Mouse (Mus musculus): Measurements from ENCODE around the gene Rcor1. TPM values are rescaled to one million over a fixed set of nuclear protein-coding genes. Genes with fewer than 3 reads are reported as not detected.

Gene Rcor1
- 10 to 100 TPM; 38.5 to 39.2 TPM for total RNA-seq (2021)
- long read RNA-seq, experiment 1, full-length matches to known transcripts = 5 of 24 reads
- long read RNA-seq, experiment 1, partial matches to known transcripts = 2 of 24 reads
- long read RNA-seq, experiment 1, other reads (novel, unspliced or antisense) = 17 of 24 reads
- long read RNA-seq, experiment 2, full-length matches to known transcripts = 16 of 22 reads
- long read RNA-seq, experiment 2, partial matches to known transcripts = 4 of 22 reads
- long read RNA-seq, experiment 2, other reads (novel, unspliced or antisense) = 2 of 22 reads

- peak; percentile 99 for DNase-seq
Observed at GRCm38 (mm10) chr12:111038976-111039612, at the start of gene Rcor1. Rcor1 (plus strand) TSS chr12:111039351.

DNA sequence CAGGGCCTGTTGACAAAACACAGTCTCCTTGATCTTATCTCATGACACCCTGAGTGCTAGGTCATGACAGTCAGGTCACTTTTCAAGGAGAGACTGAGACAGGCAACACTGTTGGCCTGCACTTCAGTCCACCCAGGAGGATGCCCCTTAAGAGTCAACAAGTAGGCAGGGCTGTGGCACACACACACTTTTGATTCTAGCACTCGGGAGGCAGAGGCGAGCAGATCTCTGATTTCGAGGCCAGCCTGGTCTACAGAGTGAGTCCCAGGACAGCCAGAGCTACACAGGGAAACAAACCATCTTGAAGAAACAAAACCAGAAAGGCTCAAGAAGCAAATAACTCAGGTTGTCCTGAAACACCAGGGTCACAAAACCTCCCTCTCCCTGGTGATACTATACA, 49.7 kb upstream of the Rcor1 start:
- no peak for DNase-seq

DNA sequence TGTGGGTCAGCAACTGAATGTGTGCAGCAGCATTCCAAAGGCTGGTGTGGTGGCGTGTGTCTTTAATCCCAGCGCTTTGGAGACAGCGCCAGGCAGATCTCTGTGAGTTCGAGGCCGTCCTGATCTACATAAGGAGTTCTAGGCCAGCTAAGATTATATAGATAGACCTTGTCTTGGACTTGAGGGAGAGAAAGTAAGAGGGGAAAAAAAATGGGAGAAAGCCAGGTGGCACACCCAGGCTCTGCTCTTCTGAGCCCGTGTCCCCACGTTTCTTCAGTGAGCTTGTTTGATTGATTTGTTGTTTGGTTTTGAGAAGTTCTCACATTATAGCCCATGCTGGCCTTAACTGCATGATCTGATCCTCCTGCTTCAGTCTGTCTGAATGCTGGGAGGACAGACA, 48.7 kb upstream of the Rcor1 start:
- DNase-seq = no peak

GRCm38 (mm10) chr12:110991361-110992127, 47.6 kb upstream of the Rcor1 start:
- DNase-seq = peak; percentile 84

- peak; percentile 97 for DNase-seq
Observed at GRCm38 (mm10) chr12:110992128-110992553, 47.0 kb upstream of the Rcor1 start.

- DNase-seq = no peak
Observed at GRCm38 (mm10) chr12:110992771-110993170, 46.4 kb upstream of the Rcor1 start.

GRCm38 (mm10) chr12:110993226-110993625, 45.9 kb upstream of the Rcor1 start:
- DNase-seq = no peak

DNA sequence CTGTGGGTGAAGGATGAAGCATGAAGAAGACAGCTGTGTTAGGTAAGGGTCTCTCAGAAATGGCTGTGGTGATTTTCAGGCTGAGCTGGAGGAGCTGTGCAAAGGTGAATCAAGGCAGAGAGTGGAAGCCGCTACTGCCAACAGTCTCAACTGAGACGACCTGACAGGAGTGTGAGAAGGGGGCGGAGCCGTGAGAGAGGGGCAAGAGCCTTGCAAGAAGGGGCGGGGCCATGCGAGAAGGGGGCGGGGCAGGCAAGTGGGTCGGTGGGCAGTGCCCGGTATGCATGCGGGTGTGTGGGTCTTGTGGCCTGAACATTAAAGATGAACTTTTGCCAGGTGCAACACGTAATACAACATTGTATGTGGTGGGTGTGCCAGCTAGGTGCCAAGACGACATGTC, 44.5 kb upstream of the Rcor1 start:
- DNase-seq = no peak

DNA sequence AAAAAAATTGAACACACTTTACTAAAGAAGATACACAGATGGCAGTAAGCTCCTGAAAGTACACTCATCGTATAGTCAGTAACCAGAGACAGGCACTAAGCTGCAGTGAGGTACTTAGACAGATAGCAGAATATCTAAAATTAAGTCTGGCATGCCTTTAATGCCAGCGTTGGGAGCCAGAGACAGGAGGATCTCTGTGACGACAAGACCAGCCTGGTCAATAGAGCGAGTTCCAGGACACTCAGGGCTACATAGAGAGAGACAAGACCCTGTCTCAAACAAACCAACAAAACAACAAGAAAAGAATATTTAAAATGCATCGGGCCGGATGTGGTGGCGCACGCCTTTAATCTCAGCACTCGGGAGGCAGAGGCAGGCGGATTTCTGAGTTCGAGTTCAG, 41.1 kb upstream of the Rcor1 start:
- DNase-seq = no peak

DNA sequence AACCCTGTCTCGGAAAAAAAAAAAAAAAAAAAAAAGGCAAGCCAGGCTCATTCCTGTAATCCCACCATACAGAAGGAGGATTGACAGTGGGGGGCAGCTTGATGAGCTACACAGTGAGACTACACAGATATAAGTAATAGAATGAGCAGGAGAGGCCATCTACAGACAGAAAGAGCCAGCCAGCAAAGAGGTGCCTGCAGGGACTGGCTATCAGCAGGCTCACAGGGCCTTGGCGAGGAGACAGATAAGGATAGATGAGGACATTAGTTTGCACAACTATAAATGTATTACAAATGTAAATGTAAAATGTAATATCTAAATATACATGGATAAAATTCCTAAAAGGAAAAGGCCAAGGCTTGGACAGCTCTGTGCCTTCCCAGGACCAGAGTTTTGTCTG, 39.3 kb upstream of the Rcor1 start:
- no peak for DNase-seq

DNA sequence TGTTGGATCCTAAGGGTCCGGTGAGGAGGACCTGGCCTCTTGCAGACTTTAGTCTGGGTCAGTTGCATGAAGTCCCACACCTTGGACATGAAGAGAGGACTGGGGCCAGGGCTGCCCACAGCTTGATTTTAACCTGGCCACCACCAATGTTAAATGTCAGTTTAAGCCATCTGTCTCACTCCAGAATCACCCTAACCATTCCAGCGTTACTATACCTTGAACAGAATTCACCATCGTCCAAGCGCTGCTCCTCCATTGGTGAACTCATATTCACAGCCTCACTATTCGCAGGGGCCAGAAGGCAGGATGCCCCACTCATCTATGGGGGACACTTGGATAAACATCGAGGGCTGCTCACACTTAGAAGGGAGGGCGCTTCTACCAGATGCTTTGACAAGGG, 38.2 kb upstream of the Rcor1 start:
- no peak for DNase-seq

GRCm38 (mm10) chr12:111004142-111004541, 35.0 kb upstream of the Rcor1 start:
- DNase-seq = no peak

DNA sequence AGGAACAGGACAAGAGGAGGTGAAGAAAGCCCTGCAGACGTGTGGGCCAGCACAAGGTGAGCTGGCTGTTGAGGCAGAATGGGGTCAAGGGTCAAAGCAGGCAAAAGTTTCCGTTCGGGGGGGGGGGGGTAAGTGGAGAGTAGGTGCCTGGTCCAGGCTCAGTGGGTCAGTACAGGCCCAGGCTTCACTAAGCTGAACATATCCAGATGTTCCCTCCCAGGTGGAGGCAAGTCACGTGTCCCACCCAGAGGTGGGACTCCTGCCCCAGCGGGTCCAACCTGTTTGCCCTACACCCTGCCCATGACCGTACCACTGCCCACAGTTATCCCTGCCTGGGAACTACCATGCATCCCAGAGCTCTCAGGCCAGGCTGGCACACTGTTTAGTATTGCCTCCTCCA, 33.3 kb upstream of the Rcor1 start:
- no peak for DNase-seq

DNA sequence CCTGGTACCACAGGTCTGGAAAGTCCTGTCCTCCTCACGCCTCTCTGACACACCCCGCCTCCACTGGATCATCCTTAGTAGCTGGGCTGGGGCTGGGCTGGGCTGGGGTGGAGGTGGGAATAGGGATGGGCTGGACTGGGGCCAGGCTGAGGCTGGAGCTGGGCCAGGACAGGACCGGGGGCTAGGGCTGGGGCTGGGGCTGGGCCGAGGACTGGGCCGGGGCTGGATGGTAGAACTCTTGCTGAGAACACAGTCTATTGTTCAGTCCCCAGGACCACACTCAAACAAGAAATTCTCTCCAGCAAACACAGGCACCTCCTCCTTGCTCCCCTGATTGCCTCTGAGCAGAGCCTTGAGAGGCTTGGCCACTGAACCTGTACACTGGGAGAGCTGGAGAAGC, 32.8 kb upstream of the Rcor1 start:
- no peak for DNase-seq

- peak; percentile 84 for DNase-seq
Observed at GRCm38 (mm10) chr12:111007134-111008103, 31.7 kb upstream of the Rcor1 start.

GRCm38 (mm10) chr12:111008500-111009490, 30.4 kb upstream of the Rcor1 start:
- DNase-seq = peak; percentile 34

DNA sequence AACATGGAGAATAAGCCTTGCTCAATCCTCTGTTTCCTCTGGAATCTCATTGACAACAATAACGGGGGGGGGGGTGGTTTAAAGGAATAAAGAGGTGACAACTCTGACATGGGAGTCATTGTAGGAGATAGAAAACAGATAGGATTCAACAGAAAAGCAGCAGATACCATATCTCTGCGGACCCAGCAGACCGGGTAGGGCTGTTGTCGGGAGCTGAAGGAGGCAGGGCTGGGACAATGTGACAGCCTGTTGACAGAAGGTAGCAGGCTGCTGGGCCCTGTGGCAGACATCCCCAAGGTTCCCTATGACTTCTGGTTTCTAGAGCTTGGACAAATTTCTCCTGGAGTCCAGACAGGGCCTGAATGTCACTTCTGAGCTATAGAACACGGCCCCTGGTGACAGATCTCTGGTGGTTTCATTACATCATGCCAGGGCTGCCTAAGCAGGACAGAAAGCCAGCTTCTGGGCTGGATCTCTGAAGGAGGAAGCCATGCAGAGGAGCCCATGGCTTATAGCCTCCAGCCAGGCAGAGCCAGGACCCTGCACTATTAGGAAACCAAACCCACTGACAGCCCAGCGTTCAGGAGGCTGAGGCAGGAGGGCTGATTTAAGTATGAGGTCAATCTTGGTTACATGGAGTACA, 29.4 kb upstream of the Rcor1 start:
- no peak for DNase-seq

- no peak for DNase-seq
Observed at GRCm38 (mm10) chr12:111016807-111017206, 22.3 kb upstream of the Rcor1 start.

DNA sequence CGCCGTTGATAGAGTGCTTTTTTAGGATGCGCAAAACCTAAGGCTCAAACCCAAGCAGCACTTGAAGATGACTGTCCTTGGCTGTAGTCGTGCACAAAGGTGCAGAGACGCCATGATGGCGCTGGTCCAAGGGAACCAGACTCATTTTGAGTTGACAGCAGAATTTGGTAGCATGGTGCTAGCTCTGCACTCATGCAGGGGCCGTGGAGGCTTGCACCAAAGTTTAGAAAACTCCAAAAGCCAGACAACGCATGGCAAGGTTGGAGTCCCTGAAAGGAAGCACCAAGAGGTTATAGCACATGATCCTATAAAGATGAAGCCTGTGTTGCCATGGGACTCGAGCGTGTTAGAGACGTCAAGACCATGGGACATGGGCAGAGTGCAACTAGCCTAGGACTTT, 21.1 kb upstream of the Rcor1 start:
- no peak for DNase-seq

- DNase-seq = no peak
Observed at GRCm38 (mm10) chr12:111019086-111019485, 20.1 kb upstream of the Rcor1 start.
